In the genomic region with DNA sequence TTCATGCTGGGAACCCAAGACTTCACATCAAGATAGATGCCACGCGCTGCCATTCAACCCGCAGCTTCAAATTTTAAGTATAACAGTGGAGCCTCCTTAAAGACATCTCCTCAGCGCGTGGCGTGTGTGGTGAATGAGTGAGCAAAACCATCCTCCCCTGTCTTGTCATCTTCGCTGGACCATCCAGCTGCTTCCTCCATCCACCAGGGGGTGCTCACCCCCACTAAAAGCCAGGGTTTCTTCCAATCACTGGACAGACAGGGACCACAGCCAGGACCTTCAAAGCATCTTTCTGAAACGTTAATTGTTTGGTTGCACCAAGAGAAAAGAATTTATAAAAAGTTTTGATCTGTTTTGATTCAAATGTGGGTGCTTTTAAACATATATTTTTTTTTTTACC, we compare ENCODE assay signal across 8 mouse cellular contexts.
DNase-seq lines count a peak whose midpoint lies in the region; TF ChIP-seq lines count a peak whose summit lies in the region.

No protein-coding gene starts in this region.

- TF ChIP-seq CTCF in lung, adult 2 months (IDR thresholded peaks at IDR 0.05; ENCODE audit: insufficient read depth, low read length): peak; percentile 67

- no peaks in the 10 kb centered on the region for H3K4me1 ChIP-seq in lung, adult 2 months (ENCODE audit: control insufficient read depth, insufficient read depth, low read length)

- DNase-seq in layer of hippocampus, adult 11-12 months (ENCODE audit: low spot score): peak; percentile 61
- DNase-seq in layer of hippocampus, adult 9-10 months (ENCODE audit: low spot score): no peak
- peak; percentile 0 for DNase-seq in c-Kit-positive CD71-positive TER-119-negative erythroid progenitor cells, embryonic 14.5 days (ENCODE audit: low read depth)
- peak; percentile 40 for DNase-seq in forelimb bud, embryonic 11.5 days (ENCODE audit: low read depth, low spot score)
- DNase-seq in kidney, postnatal 14 days: peak; percentile 64
- DNase-seq in lung, adult 2 months: peak; percentile 18
- DNase-seq in right cerebral cortex, postnatal 14 days: peak; percentile 67
- DNase-seq in thymus, postnatal 10 days (ENCODE audit: low spot score in 2 of 2): no peak

- no peak for TF ChIP-seq POLR2A in lung, adult 2 months (IDR thresholded peaks at IDR 0.05; ENCODE audit: borderline replicate concordance, extremely low read depth, low read depth, low read length)

- no peak overlapping the region for H3K4me3 ChIP-seq in lung, adult 2 months (replicated peaks; ENCODE audit: extremely low read depth, low read depth, low read length)

- WGBS in lung, adult 2 months: 29% methylated on average over 8 of the region's 8 CpGs

Comparison
In these comparisons a context has a peak if more than half of its experiments do, and no peak if none do; other contexts are left out.
1. DNase-seq: peak in layer of hippocampus, adult 11-12 months (single experiment), c-Kit-positive CD71-positive TER-119-negative erythroid progenitor cells, embryonic 14.5 days (single experiment), forelimb bud, embryonic 11.5 days (single experiment), kidney, postnatal 14 days (single experiment), lung, adult 2 months (single experiment) and right cerebral cortex, postnatal 14 days (single experiment); none in layer of hippocampus, adult 9-10 months (single experiment) and thymus, postnatal 10 days (0 of 2).